Mouse (Mus musculus): ENCODE results near the gene Tgm3. TPM values are rescaled to one million over a fixed set of nuclear protein-coding genes. Genes with fewer than 3 reads are reported as not detected.

The Tgm3 gene
- polyA plus RNA-seq (2012; ENCODE audit: insufficient read depth, low replicate concordance) = not detected in 2 replicates

GRCm38 (mm10) chr2:130012026-130012425 lies at the start of gene Tgm3:
Gene Tgm3, plus strand, starts transcription at chr2:130012349.
- TF ChIP-seq FLI1 (IDR thresholded peaks at IDR 0.05; ENCODE audit: low read length) = no peak
- no peak for TF ChIP-seq GATA1 (IDR thresholded peaks at IDR 0.05; ENCODE audit: borderline replicate concordance, low read length)
- H3K4me3 ChIP-seq (replicated peaks) = no peak within 1 kb of the TSS
- peaks cover 16% of the 10 kb centered on the region for H3K4me1 ChIP-seq
- peaks cover 33% of the 10 kb centered on the region for H3K27me3 ChIP-seq (replicated peaks)
- no peaks in the 10 kb centered on the region for H3K9me3 ChIP-seq
- H3K36me3 ChIP-seq (replicated peaks; ENCODE audit: low read length) = no peaks in the 10 kb centered on the region

GRCm38 (mm10) chr2:129980608-129981007 lies 31.5 kb upstream of the Tgm3 start:
- H3K4me1 ChIP-seq = no peaks in the 10 kb centered on the region
- TF ChIP-seq GATA1 (IDR thresholded peaks at IDR 0.05; ENCODE audit: borderline replicate concordance, low read length) (no peak), FLI1 (IDR thresholded peaks at IDR 0.05; ENCODE audit: low read length) (no peak)
- no peak overlapping the region for H3K4me3 ChIP-seq (replicated peaks)
- H3K36me3 ChIP-seq (replicated peaks; ENCODE audit: low read length) = no peaks in the 10 kb centered on the region
- no peaks in the 10 kb centered on the region for H3K9me3 ChIP-seq
- H3K27me3 ChIP-seq (replicated peaks) = peaks cover 6% of the 10 kb centered on the region

DNA sequence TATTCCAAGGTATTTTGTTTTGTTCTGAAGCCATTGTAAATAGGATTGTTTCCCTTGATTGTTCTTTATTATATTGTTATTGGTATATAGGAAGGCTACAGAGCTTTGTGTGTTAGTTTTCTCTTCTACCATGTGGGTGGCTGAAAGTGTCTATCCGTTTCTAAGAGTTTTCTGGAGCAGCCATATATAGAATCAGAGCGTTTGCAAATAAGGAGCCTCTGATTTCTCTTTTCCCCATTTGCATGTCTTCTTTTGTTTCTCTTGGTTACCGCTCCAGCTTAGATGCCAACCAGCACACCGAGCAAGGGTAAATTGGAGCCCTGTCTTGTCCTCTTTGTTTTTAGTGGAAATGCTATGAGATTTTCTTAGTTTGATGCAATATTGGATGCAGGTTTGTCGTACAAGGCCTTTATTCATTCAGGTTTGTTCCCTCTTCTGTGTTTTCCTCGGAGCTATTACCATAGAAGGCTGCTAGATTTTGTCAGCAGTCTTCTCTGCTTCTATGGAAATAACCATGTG lies 24.6 kb upstream of the Tgm3 start:
- Histone ChIP-seq H3K4me1 (no peaks in the 10 kb centered on the region), H3K27me3 (replicated peaks) (no peaks in the 10 kb centered on the region), H3K36me3 (replicated peaks; ENCODE audit: low read length) (no peaks in the 10 kb centered on the region), H3K9me3 (no peaks in the 10 kb centered on the region), H3K4me3 (replicated peaks) (no peak overlapping the region)
- TF ChIP-seq FLI1 (IDR thresholded peaks at IDR 0.05; ENCODE audit: low read length) (no peak), GATA1 (IDR thresholded peaks at IDR 0.05; ENCODE audit: borderline replicate concordance, low read length) (no peak)

GRCm38 (mm10) chr2:129989646-129990045 lies 22.5 kb upstream of the Tgm3 start:
- Histone ChIP-seq H3K36me3 (replicated peaks; ENCODE audit: low read length) (no peaks in the 10 kb centered on the region), H3K4me3 (replicated peaks) (no peak overlapping the region), H3K4me1 (no peaks in the 10 kb centered on the region), H3K27me3 (replicated peaks) (no peaks in the 10 kb centered on the region), H3K9me3 (no peaks in the 10 kb centered on the region)
- no peak for TF ChIP-seq FLI1 (IDR thresholded peaks at IDR 0.05; ENCODE audit: low read length)

DNA sequence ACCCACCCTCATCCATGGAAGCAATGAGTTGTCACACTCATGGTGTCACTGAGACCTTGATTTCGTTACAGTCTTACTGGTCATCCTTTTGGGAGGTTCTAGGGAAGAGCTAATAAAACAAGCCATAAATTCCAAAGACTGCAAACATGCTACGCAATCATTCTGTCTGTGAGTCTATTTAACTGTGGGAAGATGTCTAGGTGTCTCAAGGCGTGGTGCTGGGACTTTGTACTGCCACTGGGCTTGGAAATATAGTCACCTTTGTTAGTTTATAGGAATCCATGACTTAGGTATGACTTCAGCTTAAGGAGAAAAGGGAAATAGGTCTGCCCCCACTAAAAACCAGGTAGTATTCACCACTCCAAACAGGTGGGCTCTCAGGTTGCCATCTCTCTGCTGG lies 17.7 kb upstream of the Tgm3 start:
- TF ChIP-seq FLI1 (IDR thresholded peaks at IDR 0.05; ENCODE audit: low read length) (no peak), GATA1 (IDR thresholded peaks at IDR 0.05; ENCODE audit: borderline replicate concordance, low read length) (no peak)
- no peaks in the 10 kb centered on the region for H3K9me3 ChIP-seq
- no peaks in the 10 kb centered on the region for H3K4me1 ChIP-seq
- no peak overlapping the region for H3K4me3 ChIP-seq (replicated peaks)
- no peaks in the 10 kb centered on the region for H3K36me3 ChIP-seq (replicated peaks; ENCODE audit: low read length)
- H3K27me3 ChIP-seq (replicated peaks) = peaks cover 4% of the 10 kb centered on the region

DNA sequence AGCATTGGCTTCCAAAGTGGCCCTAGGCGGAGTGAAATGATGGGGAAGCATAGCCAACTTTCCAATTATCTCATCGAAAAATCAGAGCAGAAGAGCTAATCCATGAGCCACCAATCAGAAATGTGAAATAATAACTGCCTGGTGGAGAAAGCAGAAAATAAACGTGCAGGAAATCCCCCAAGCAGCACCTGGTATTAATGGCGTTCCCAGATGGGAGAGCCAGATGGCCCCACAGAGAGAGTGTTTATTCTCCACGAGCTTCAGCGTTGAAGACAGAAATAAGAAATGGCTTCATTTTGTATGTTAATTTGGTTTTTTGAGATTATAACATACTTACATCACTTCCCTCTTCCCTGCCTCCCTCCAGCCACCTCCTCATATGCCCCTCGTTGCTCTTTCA lies 13.7 kb upstream of the Tgm3 start:
- no peaks in the 10 kb centered on the region for H3K36me3 ChIP-seq (replicated peaks; ENCODE audit: low read length)
- peaks cover 15% of the 10 kb centered on the region for H3K27me3 ChIP-seq (replicated peaks)
- H3K9me3 ChIP-seq = no peaks in the 10 kb centered on the region
- no peaks in the 10 kb centered on the region for H3K4me1 ChIP-seq
- TF ChIP-seq GATA1 (IDR thresholded peaks at IDR 0.05; ENCODE audit: borderline replicate concordance, low read length) = no peak
- no peak for TF ChIP-seq FLI1 (IDR thresholded peaks at IDR 0.05; ENCODE audit: low read length)
- H3K4me3 ChIP-seq (replicated peaks) = no peak overlapping the region

DNA sequence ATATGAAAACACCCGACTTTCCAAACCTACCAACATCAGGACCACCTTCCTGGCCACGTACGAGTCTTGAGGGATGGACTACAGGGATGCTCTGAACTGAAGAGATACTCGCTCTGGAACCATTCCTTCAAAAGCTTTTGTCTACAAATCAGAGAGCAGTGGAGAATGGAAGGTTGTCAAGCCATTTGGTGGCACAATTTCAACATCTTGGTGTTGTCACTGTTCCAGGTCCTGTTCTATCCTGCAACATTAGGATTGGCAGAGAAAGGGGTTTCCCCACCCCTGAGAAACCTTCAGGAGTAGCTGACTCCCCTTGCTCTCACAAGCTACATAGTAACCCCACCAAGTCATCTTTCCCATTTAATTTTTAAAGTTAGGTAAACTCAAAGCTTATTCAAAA lies 12.9 kb upstream of the Tgm3 start:
- Histone ChIP-seq H3K27me3 (replicated peaks) (peaks cover 19% of the 10 kb centered on the region), H3K4me3 (replicated peaks) (no peak overlapping the region), H3K9me3 (no peaks in the 10 kb centered on the region), H3K36me3 (replicated peaks; ENCODE audit: low read length) (no peaks in the 10 kb centered on the region), H3K4me1 (0 out of 2 replicates have a peak, but pooled peaks cover 6% of the 10 kb centered on the region)
- TF ChIP-seq FLI1 (IDR thresholded peaks at IDR 0.05; ENCODE audit: low read length) = no peak
- TF ChIP-seq GATA1 (IDR thresholded peaks at IDR 0.05; ENCODE audit: borderline replicate concordance, low read length) = no peak

GRCm38 (mm10) chr2:130000601-130001000 lies 11.5 kb upstream of the Tgm3 start:
- TF ChIP-seq FLI1 (IDR thresholded peaks at IDR 0.05; ENCODE audit: low read length) (no peak), GATA1 (IDR thresholded peaks at IDR 0.05; ENCODE audit: borderline replicate concordance, low read length) (no peak)
- 0 out of 2 replicates have a peak, but pooled peaks cover 6% of the 10 kb centered on the region for H3K4me1 ChIP-seq
- H3K27me3 ChIP-seq (replicated peaks) = peaks cover 19% of the 10 kb centered on the region
- H3K9me3 ChIP-seq = no peaks in the 10 kb centered on the region
- no peak overlapping the region for H3K4me3 ChIP-seq (replicated peaks)
- H3K36me3 ChIP-seq (replicated peaks; ENCODE audit: low read length) = no peaks in the 10 kb centered on the region

DNA sequence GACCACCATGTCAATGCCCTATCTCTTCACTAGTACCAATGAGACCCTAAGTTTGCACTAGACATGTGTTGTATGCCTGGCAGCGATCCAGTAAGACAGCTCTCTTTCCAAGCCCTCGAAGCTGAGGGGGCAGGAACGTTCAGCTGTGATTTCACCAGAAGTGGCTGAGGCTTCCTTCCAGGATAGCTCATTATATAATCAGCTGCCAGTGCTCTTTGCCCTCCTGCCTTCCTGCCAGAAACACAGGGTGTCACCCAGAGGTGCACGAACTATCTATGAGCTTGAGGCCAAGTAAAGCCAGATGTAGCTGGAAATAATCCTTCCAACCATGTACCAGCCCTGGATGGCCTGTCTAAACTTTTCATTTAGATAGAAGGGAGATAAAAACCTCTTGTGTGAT lies 8.1 kb upstream of the Tgm3 start:
- Histone ChIP-seq H3K4me3 (replicated peaks) (no peak overlapping the region), H3K4me1 (0 out of 2 replicates have a peak, but pooled peaks cover 6% of the 10 kb centered on the region), H3K27me3 (replicated peaks) (peaks cover 19% of the 10 kb centered on the region), H3K9me3 (no peaks in the 10 kb centered on the region), H3K36me3 (replicated peaks; ENCODE audit: low read length) (no peaks in the 10 kb centered on the region)
- TF ChIP-seq GATA1 (IDR thresholded peaks at IDR 0.05; ENCODE audit: borderline replicate concordance, low read length) (no peak), FLI1 (IDR thresholded peaks at IDR 0.05; ENCODE audit: low read length) (no peak)

DNA sequence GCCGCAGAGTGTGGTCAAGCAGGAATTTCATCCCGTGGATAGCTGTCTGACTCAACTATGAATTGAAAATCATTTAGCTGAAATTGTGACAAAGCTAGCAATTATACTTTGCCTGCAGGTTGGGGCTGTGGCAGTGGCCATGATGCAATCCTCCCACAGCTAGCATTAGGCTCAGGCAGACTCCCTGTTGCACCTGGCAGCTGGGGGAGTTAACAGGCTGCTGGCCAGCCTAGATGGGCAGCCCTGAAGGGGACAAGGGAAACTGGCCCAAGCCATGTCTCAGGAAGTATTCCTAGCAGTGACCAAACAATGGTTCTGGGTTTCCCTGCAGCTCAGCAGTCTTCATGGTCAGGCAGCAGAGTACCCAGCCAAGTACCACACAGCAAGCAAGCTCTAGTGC lies 2.8 kb upstream of the Tgm3 start:
- no peak overlapping the region for H3K4me3 ChIP-seq (replicated peaks)
- no peaks in the 10 kb centered on the region for H3K36me3 ChIP-seq (replicated peaks; ENCODE audit: low read length)
- peaks cover 2% of the 10 kb centered on the region; the same call in 1 of the 2 replicates for H3K4me1 ChIP-seq
- H3K27me3 ChIP-seq (replicated peaks) = peaks cover 27% of the 10 kb centered on the region
- TF ChIP-seq GATA1 (IDR thresholded peaks at IDR 0.05; ENCODE audit: borderline replicate concordance, low read length) (no peak), FLI1 (IDR thresholded peaks at IDR 0.05; ENCODE audit: low read length) (no peak)
- H3K9me3 ChIP-seq = no peaks in the 10 kb centered on the region

GRCm38 (mm10) chr2:130013646-130014045 lies 1.5 kb downstream of the Tgm3 start:
- Histone ChIP-seq H3K4me3 (replicated peaks) (no peak overlapping the region), H3K36me3 (replicated peaks; ENCODE audit: low read length) (no peaks in the 10 kb centered on the region), H3K27me3 (replicated peaks) (peaks cover 33% of the 10 kb centered on the region), H3K9me3 (no peaks in the 10 kb centered on the region), H3K4me1 (peaks cover 26% of the 10 kb centered on the region)
- no peak for TF ChIP-seq FLI1 (IDR thresholded peaks at IDR 0.05; ENCODE audit: low read length)
- TF ChIP-seq GATA1 (IDR thresholded peaks at IDR 0.05; ENCODE audit: borderline replicate concordance, low read length) = no peak

All from megakaryocyte, embryonic 14.5 days (primary cell).